Mouse (Mus musculus) neutrophil, adult 5-6 weeks (primary cell): ENCODE measurements around the gene Fanca. TPM values are rescaled to one million over a fixed set of nuclear protein-coding genes. Genes with fewer than 3 reads are reported as not detected.

ENCODE experiments used
- ATAC-seq: fragments of 151-379, 151-347 bp; 2 replicates; pipeline ENCODE4 v1.8.0; 2017; ENCODE audit warnings: mild to moderate bottlenecking, moderate TSS enrichment; ENCODE audit not compliant: insufficient number of reproducible peaks, poor library complexity, low FRiP score, severe bottlenecking; ENCODE audit errors: extremely low read depth
- total RNA-seq: library from RNA; stranded (forward); fragments of 200-1000 nt; gene quantifications from 2 replicates; pipeline ENCODE4 v1.2.3, GENCODE M21; 2017

Gene Fanca
- total RNA-seq = 26.8 and 30.6 TPM in 2 replicates

DNA sequence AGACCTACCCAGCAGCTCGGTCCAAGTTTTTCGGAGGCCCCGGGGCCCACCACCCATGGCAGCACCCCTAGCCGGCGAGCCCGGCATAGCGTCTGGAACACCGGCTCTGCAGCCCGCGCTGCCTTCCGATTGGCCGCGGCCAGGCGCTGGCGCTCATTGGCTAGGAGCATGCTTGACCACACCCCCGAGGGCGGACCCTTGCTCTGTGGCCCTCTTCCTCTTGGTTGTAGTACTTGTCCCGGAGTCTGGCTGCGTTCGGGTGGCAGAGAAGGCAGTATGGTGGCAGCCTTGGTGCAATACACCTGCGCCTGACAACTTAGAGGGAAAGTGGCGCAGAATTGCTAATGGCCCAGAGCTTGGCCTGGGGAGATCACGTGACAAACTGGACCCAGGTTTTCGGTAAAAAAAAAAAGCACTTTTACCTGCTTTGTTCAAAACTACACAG lies at the start of gene Fanca:
Gene Fanca, minus strand, starts transcription at position 110 of the 445 bp plus-strand sequence.
- peak; percentile 95 for ATAC-seq

GRCm38 (mm10) chr8:123361082-123361739 lies 42.8 kb upstream of the Fanca start:
- ATAC-seq = peak; percentile 80

- ATAC-seq = no peak
Observed at GRCm38 (mm10) chr8:123353216-123353615, 34.8 kb upstream of the Fanca start.

DNA sequence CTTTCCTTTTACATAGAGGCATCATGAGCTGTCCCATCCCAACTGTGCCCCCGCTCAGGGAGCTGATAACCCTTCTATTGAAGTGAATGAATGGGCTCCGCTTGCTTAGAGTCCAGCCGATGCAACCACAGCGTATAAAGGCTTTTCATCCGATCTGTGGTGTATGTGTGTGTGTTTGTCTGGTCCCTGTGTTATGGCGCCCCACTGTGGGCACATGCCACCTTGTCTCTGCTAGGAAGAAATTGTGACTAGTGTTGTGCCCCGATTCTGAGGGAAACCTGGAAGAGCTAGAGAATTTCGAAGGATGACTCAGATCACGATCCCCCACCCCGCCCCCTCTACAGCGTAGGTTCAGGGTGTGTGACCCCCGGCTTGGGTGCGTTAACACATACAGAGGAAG lies 34.4 kb upstream of the Fanca start:
- ATAC-seq = no peak

DNA sequence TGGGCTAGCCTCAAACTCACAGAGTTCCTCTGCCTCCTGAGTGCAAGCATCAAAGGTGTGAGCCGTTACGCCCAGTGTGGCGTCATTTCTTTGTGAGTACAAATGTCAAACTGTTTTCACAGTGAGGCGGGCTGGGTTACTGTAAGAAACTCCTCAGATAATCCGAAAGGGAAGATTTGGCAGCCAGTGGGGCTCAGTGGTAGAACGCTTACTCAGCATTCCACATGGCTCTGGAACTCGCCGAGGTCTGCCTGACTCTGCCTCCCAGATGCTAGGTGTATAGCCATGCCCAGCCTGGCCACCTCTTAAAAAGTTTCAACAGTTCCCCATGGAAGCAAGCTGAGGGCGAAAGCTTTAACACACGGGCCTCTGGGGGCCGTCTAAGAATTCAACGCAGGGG lies 33.7 kb upstream of the Fanca start:
- ATAC-seq = no peak

- ATAC-seq = no peak
Observed at GRCm38 (mm10) chr8:123349073-123349472, 30.7 kb upstream of the Fanca start.

DNA sequence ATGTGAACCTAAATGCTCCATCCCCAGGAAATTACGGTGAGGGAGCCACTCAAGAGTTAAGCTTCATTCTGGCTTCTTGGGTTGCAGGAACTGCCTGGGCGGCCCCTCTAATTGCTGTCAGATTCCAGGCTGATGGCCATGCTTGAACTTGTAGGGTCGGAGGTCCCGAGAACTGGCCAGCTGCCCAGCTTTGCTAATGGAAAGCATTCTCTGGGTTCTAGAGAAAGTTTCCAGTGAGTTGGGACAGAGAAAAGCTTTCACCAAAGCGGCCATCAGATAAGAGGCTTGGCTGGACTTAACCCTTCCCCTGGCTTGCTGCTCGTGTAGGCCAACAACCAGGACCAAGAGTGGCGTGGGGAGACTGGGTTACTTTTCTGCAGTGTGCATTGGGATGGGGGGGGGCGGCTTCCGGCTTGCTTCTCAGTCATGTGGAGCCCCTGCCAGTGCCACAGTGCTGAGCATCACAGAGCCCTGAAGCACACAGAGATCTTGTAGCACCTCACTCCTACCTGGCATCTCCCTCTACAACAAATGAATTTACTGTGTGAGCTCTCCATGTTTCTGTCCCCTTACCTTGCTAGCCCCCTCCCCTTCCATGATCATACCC lies 30.0 kb upstream of the Fanca start:
- ATAC-seq = no peak

- ATAC-seq = no peak
Observed at GRCm38 (mm10) chr8:123347293-123347692, 28.9 kb upstream of the Fanca start.

GRCm38 (mm10) chr8:123345856-123346255 lies 27.5 kb upstream of the Fanca start:
- ATAC-seq = no peak

GRCm38 (mm10) chr8:123345135-123345534 lies 26.8 kb upstream of the Fanca start:
- no peak for ATAC-seq

DNA sequence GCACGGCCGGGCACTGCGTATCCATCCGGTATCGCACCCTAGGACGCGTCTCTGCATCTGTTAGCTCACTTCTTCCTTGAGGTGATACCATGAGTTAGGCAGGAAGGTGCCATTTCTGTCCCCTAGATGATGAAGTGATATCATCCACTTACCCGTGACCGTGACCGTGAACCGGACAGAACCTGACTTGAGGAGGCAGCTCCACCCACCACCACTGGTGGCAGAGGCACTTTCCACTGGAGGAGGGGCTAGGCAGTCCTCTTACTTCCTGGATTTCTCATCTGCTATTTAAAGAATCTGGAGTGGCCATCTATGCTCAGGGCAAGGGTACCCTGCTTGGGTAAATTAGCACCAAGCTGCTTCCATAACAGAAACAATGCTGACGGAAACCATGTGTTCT lies 25.0 kb upstream of the Fanca start:
- ATAC-seq = no peak

GRCm38 (mm10) chr8:123342911-123343310 lies 24.5 kb upstream of the Fanca start:
- ATAC-seq = no peak

DNA sequence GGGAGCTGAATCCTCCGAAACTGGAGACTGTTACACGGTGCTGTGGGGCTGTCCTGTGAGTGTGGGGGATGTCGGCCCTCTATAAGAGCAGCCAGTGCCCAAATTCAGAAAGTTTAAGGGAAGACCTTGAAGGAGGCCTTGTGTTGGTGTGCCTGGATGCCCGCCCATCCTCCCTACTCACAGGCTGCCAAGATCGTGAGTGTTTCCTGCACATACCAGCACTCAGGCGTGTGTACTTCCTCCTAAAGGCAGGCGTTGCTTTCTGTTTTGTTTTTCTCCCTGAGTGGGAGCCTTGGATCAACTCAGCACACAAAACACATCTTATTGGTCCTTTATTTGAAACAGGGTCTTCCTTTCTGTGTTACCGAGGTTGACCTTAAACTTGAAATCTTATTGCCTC lies 23.9 kb upstream of the Fanca start:
- no peak for ATAC-seq

GRCm38 (mm10) chr8:123341040-123342015 lies 23.0 kb upstream of the Fanca start:
- ATAC-seq = no peak

- ATAC-seq = no peak
Observed at GRCm38 (mm10) chr8:123340071-123340470, 21.7 kb upstream of the Fanca start.

DNA sequence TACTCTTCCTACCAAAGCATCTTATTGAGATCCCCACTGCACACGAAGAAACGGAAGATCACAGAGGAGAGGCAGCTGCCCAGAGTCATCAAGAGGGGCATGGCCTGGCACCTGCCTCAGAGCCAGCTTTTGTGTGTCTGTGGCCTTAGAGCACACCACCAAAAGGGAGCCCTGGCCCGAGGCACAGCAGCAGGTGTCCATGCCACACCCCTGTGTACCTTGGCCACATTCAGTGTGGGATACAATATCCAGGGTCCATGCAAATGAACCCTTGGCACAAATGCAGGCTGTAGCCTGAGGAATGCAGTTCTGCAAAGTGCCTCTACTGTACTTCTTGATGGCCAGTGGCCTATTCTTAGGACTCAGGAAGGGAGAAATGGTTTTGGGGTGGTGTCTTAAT lies 19.1 kb upstream of the Fanca start:
- ATAC-seq = no peak

- ATAC-seq = no peak
Observed at GRCm38 (mm10) chr8:123334467-123334866, 16.1 kb upstream of the Fanca start.

GRCm38 (mm10) chr8:123333864-123334263 lies 15.5 kb upstream of the Fanca start:
- ATAC-seq = no peak

GRCm38 (mm10) chr8:123333091-123333587 lies 14.8 kb upstream of the Fanca start:
- ATAC-seq = no peak
